Mouse (Mus musculus): ENCODE measurements around the gene Trappc10. TPM values are rescaled to one million over a fixed set of nuclear protein-coding genes. Genes with fewer than 3 reads are reported as not detected.

Gene Trappc10
- polyA plus RNA-seq, 1 experiment: 41.8 TPM

GRCm38 (mm10) chr10:78277835-78278234 lies 33.4 kb upstream of the Trappc10 start:
- DNase-seq (ENCODE audit: low read depth in 1 of 2, low spot score in 2 of 2): no peak
- Histone ChIP-seq H3K27ac (ENCODE audit: insufficient read depth, low read length) (no peak overlapping the region), H3K4me1 (ENCODE audit: control insufficient read depth, insufficient read depth, insufficient read length) (no peaks in the 10 kb centered on the region), H3K36me3 (ENCODE audit: control insufficient read depth, insufficient read depth, low read length) (peaks cover 45% of the 10 kb centered on the region), H3K27me3 (ENCODE audit: control insufficient read depth, insufficient read depth, low read length) (no peaks in the 10 kb centered on the region), H3K4me3 (ENCODE audit: extremely low read depth, insufficient read depth, insufficient read length) (no peak overlapping the region)
- TF ChIP-seq POLR2A (IDR thresholded peaks at IDR 0.05; ENCODE audit: low read depth, low read length) (no peak), CTCF (IDR thresholded peaks at IDR 0.05; ENCODE audit: extremely low read depth, insufficient read depth, insufficient read length, insufficient replicate concordance) (no peak)
- WGBS: 92% methylated on average over 3 of the region's 3 CpGs

- Histone ChIP-seq H3K36me3 (ENCODE audit: control insufficient read depth, insufficient read depth, low read length) (peaks cover 44% of the 10 kb centered on the region), H3K4me3 (ENCODE audit: extremely low read depth, insufficient read depth, insufficient read length) (no peak overlapping the region), H3K27me3 (ENCODE audit: control insufficient read depth, insufficient read depth, low read length) (no peaks in the 10 kb centered on the region), H3K4me1 (ENCODE audit: control insufficient read depth, insufficient read depth, insufficient read length) (no peaks in the 10 kb centered on the region), H3K27ac (ENCODE audit: insufficient read depth, low read length) (no peak overlapping the region)
- TF ChIP-seq CTCF (IDR thresholded peaks at IDR 0.05; ENCODE audit: extremely low read depth, insufficient read depth, insufficient read length, insufficient replicate concordance) (no peak), POLR2A (IDR thresholded peaks at IDR 0.05; ENCODE audit: low read depth, low read length) (no peak)
- DNase-seq (ENCODE audit: low read depth in 1 of 2, low spot score in 2 of 2): no peak
- WGBS: 98% methylated on average over 4 of the region's 4 CpGs
Observed at GRCm38 (mm10) chr10:78276242-78276641, 31.8 kb upstream of the Trappc10 start.

GRCm38 (mm10) chr10:78272932-78273331 lies 28.5 kb upstream of the Trappc10 start:
- Histone ChIP-seq H3K4me1 (ENCODE audit: control insufficient read depth, insufficient read depth, insufficient read length) (no peaks in the 10 kb centered on the region), H3K27ac (ENCODE audit: insufficient read depth, low read length) (no peak overlapping the region), H3K4me3 (ENCODE audit: extremely low read depth, insufficient read depth, insufficient read length) (no peak overlapping the region), H3K27me3 (ENCODE audit: control insufficient read depth, insufficient read depth, low read length) (no peaks in the 10 kb centered on the region), H3K36me3 (ENCODE audit: control insufficient read depth, insufficient read depth, low read length) (peaks cover 36% of the 10 kb centered on the region)
- TF ChIP-seq CTCF (IDR thresholded peaks at IDR 0.05; ENCODE audit: extremely low read depth, insufficient read depth, insufficient read length, insufficient replicate concordance) (no peak), POLR2A (IDR thresholded peaks at IDR 0.05; ENCODE audit: low read depth, low read length) (no peak)
- no peak for DNase-seq (ENCODE audit: low read depth in 1 of 2, low spot score in 2 of 2)
- 60% methylated on average over 9 of the region's 9 CpGs for WGBS

GRCm38 (mm10) chr10:78265881-78266280 lies 21.4 kb upstream of the Trappc10 start:
- TF ChIP-seq CTCF (IDR thresholded peaks at IDR 0.05; ENCODE audit: extremely low read depth, insufficient read depth, insufficient read length, insufficient replicate concordance) (no peak), POLR2A (IDR thresholded peaks at IDR 0.05; ENCODE audit: low read depth, low read length) (no peak)

GRCm38 (mm10) chr10:78264735-78265134 lies 20.3 kb upstream of the Trappc10 start:
- peak; percentile 22 to 31 for DNase-seq (ENCODE audit: low read depth in 1 of 2, low spot score in 2 of 2)
- no peak overlapping the region for H3K27ac ChIP-seq (ENCODE audit: insufficient read depth, low read length)
- H3K36me3 ChIP-seq (ENCODE audit: control insufficient read depth, insufficient read depth, low read length): no peaks in the 10 kb centered on the region
- H3K27me3 ChIP-seq (ENCODE audit: control insufficient read depth, insufficient read depth, low read length): no peaks in the 10 kb centered on the region
- WGBS: 20% methylated on average over 3 of the region's 3 CpGs
- no peak overlapping the region for H3K4me3 ChIP-seq (ENCODE audit: extremely low read depth, insufficient read depth, insufficient read length)
- no peak for TF ChIP-seq POLR2A (IDR thresholded peaks at IDR 0.05; ENCODE audit: low read depth, low read length)
- H3K4me1 ChIP-seq (ENCODE audit: control insufficient read depth, insufficient read depth, insufficient read length): peaks cover 2% of the 10 kb centered on the region; the same call in 1 of the 2 replicates

More at GRCm38 (mm10) chr10:78265881-78266280, 21.4 kb upstream of the Trappc10 start:
- Histone ChIP-seq H3K4me1 (ENCODE audit: control insufficient read depth, insufficient read depth, insufficient read length) (peaks cover 2% of the 10 kb centered on the region; the same call in 1 of the 2 replicates), H3K4me3 (ENCODE audit: extremely low read depth, insufficient read depth, insufficient read length) (no peak overlapping the region), H3K36me3 (ENCODE audit: control insufficient read depth, insufficient read depth, low read length) (no peaks in the 10 kb centered on the region), H3K27me3 (ENCODE audit: control insufficient read depth, insufficient read depth, low read length) (no peaks in the 10 kb centered on the region), H3K27ac (ENCODE audit: insufficient read depth, low read length) (no peak overlapping the region)
- WGBS: 69% methylated on average over 3 of the region's 3 CpGs
- DNase-seq (ENCODE audit: low read depth in 1 of 2, low spot score in 2 of 2): no peak

GRCm38 (mm10) chr10:78260916-78261650 lies 16.6 kb upstream of the Trappc10 start:
- Histone ChIP-seq H3K27me3 (ENCODE audit: control insufficient read depth, insufficient read depth, low read length) (no peaks in the 10 kb centered on the region), H3K4me3 (ENCODE audit: extremely low read depth, insufficient read depth, insufficient read length) (no peak overlapping the region), H3K4me1 (ENCODE audit: control insufficient read depth, insufficient read depth, insufficient read length) (peaks cover 2% of the 10 kb centered on the region; the same call in 1 of the 2 replicates), H3K36me3 (ENCODE audit: control insufficient read depth, insufficient read depth, low read length) (no peaks in the 10 kb centered on the region), H3K27ac (ENCODE audit: insufficient read depth, low read length) (no peak overlapping the region)
- 93% methylated on average over 7 of the region's 7 CpGs for WGBS
- no peak for DNase-seq (ENCODE audit: low read depth in 1 of 2, low spot score in 2 of 2)
- TF ChIP-seq POLR2A (IDR thresholded peaks at IDR 0.05; ENCODE audit: low read depth, low read length): no peak
- TF ChIP-seq CTCF (IDR thresholded peaks at IDR 0.05; ENCODE audit: extremely low read depth, insufficient read depth, insufficient read length, insufficient replicate concordance): no peak

GRCm38 (mm10) chr10:78260322-78260721 lies 15.9 kb upstream of the Trappc10 start:
- Histone ChIP-seq H3K27me3 (ENCODE audit: control insufficient read depth, insufficient read depth, low read length) (no peaks in the 10 kb centered on the region), H3K4me1 (ENCODE audit: control insufficient read depth, insufficient read depth, insufficient read length) (peaks cover 2% of the 10 kb centered on the region; the same call in 1 of the 2 replicates), H3K27ac (ENCODE audit: insufficient read depth, low read length) (no peak overlapping the region), H3K4me3 (ENCODE audit: extremely low read depth, insufficient read depth, insufficient read length) (no peak overlapping the region), H3K36me3 (ENCODE audit: control insufficient read depth, insufficient read depth, low read length) (no peaks in the 10 kb centered on the region)
- WGBS: 78% methylated on average over 5 of the region's 5 CpGs
- DNase-seq (ENCODE audit: low read depth in 1 of 2, low spot score in 2 of 2): no peak
- TF ChIP-seq CTCF (IDR thresholded peaks at IDR 0.05; ENCODE audit: extremely low read depth, insufficient read depth, insufficient read length, insufficient replicate concordance) (no peak), POLR2A (IDR thresholded peaks at IDR 0.05; ENCODE audit: low read depth, low read length) (no peak)

All from spleen, adult 2 months (tissue).